Mouse (Mus musculus): ENCODE data around the gene Kncn. TPM values are rescaled to one million over a fixed set of nuclear protein-coding genes. Genes with fewer than 3 reads are reported as not detected.

Gene Kncn
- not detected in 2 replicates for polyA plus RNA-seq (2016; fragmentation: Nextera tagmentation; extraction: Ambion mirVana)

GRCm38 (mm10) chr4:115884022-115884421 lies at the start of gene Kncn:
Kncn (plus strand) TSS chr4:115884400.
- no peak within 1 kb of the TSS for H3K4me3 ChIP-seq
- no peak within 1 kb of the TSS for H3K9ac ChIP-seq
- peaks cover 4% of the 10 kb centered on the region; the same call in 1 of the 2 replicates for H3K27me3 ChIP-seq
- no peaks in the 10 kb centered on the region for H3K36me3 ChIP-seq
- no peak for ATAC-seq (ENCODE audit: low FRiP score)
- H3K4me2 ChIP-seq (replicated peaks): no peak within 1 kb of the TSS
- H3K9me3 ChIP-seq (replicated peaks): no peaks in the 10 kb centered on the region
- peaks cover 31% of the 10 kb centered on the region for H3K4me1 ChIP-seq
- 63% methylated on average over 6 of the region's 6 CpGs for WGBS
- H3K27ac ChIP-seq: no peak within 1 kb of the TSS

- Histone ChIP-seq H3K4me2 (replicated peaks) (no peak overlapping the region), H3K9ac (no peak overlapping the region), H3K9me3 (replicated peaks) (no peaks in the 10 kb centered on the region), H3K4me3 (no peak overlapping the region), H3K27ac (no peak overlapping the region), H3K4me1 (peaks cover 4% of the 10 kb centered on the region; the same call in 1 of the 2 replicates), H3K36me3 (no peaks in the 10 kb centered on the region), H3K27me3 (no peaks in the 10 kb centered on the region)
- ATAC-seq (ENCODE audit: low FRiP score): no peak
- 79% methylated on average over 2 of the region's 2 CpGs for WGBS
Measured at GRCm38 (mm10) chr4:115835576-115835975, 48.6 kb upstream of the Kncn start.

GRCm38 (mm10) chr4:115838196-115838595 lies 46.0 kb upstream of the Kncn start:
- 75% methylated on average over 4 of the region's 4 CpGs for WGBS
- H3K36me3 ChIP-seq: no peaks in the 10 kb centered on the region
- H3K27ac ChIP-seq: no peak overlapping the region
- H3K4me3 ChIP-seq: peak overlapping the region; percentile 57
- H3K9me3 ChIP-seq (replicated peaks): no peaks in the 10 kb centered on the region
- no peak for ATAC-seq (ENCODE audit: low FRiP score)
- H3K4me2 ChIP-seq (replicated peaks): peak overlapping the region; percentile 63
- H3K4me1 ChIP-seq: peaks cover 4% of the 10 kb centered on the region; the same call in 1 of the 2 replicates
- no peaks in the 10 kb centered on the region for H3K27me3 ChIP-seq
- H3K9ac ChIP-seq: no peak overlapping the region

- WGBS: 3% methylated on average over 51 of the region's 51 CpGs
- H3K27me3 ChIP-seq: no peaks in the 10 kb centered on the region
- peak within 1 kb of the TSS; percentile 57 for H3K4me3 ChIP-seq
- no peak within 1 kb of the TSS for H3K27ac ChIP-seq
- H3K36me3 ChIP-seq: no peaks in the 10 kb centered on the region
- peak within 1 kb of the TSS; percentile 63 for H3K4me2 ChIP-seq (replicated peaks)
- H3K9me3 ChIP-seq (replicated peaks): no peaks in the 10 kb centered on the region
- H3K9ac ChIP-seq: peak within 1 kb of the TSS; percentile 60
- peaks cover 4% of the 10 kb centered on the region; the same call in 1 of the 2 replicates for H3K4me1 ChIP-seq
- peak; percentile 96 for ATAC-seq (ENCODE audit: low FRiP score)
Measured at GRCm38 (mm10) chr4:115838696-115839641, 45.2 kb upstream of the Kncn start, which contains the start of gene Mknk1. Mknk1 (plus strand) TSS chr4:115839198.

- H3K4me1 ChIP-seq: peaks cover 4% of the 10 kb centered on the region; the same call in 1 of the 2 replicates
- WGBS: 59% methylated on average over 4 of the region's 4 CpGs
- no peak overlapping the region for H3K4me3 ChIP-seq
- H3K9ac ChIP-seq: no peak overlapping the region
- no peaks in the 10 kb centered on the region for H3K36me3 ChIP-seq
- no peaks in the 10 kb centered on the region for H3K9me3 ChIP-seq (replicated peaks)
- no peak overlapping the region for H3K27ac ChIP-seq
- H3K4me2 ChIP-seq (replicated peaks): peak overlapping the region; percentile 63
- no peaks in the 10 kb centered on the region for H3K27me3 ChIP-seq
- no peak for ATAC-seq (ENCODE audit: low FRiP score)
Measured at GRCm38 (mm10) chr4:115839956-115840355, 44.2 kb upstream of the Kncn start.

GRCm38 (mm10) chr4:115840842-115841241 lies 43.4 kb upstream of the Kncn start:
- H3K27ac ChIP-seq: no peak overlapping the region
- H3K4me1 ChIP-seq: peaks cover 4% of the 10 kb centered on the region; the same call in 1 of the 2 replicates
- ATAC-seq (ENCODE audit: low FRiP score): no peak
- no peak overlapping the region for H3K9ac ChIP-seq
- no peaks in the 10 kb centered on the region for H3K36me3 ChIP-seq
- H3K9me3 ChIP-seq (replicated peaks): no peaks in the 10 kb centered on the region
- H3K4me3 ChIP-seq: no peak overlapping the region
- 90% methylated on average over 4 of the region's 4 CpGs for WGBS
- no peaks in the 10 kb centered on the region for H3K27me3 ChIP-seq
- no peak overlapping the region for H3K4me2 ChIP-seq (replicated peaks)

GRCm38 (mm10) chr4:115846656-115847055 lies 37.5 kb upstream of the Kncn start:
- 58% methylated on average over 2 of the region's 2 CpGs for WGBS
- Histone ChIP-seq H3K4me1 (no peaks in the 10 kb centered on the region), H3K9ac (no peak overlapping the region), H3K4me3 (no peak overlapping the region), H3K4me2 (replicated peaks) (no peak overlapping the region), H3K27ac (no peak overlapping the region), H3K9me3 (replicated peaks) (no peaks in the 10 kb centered on the region), H3K27me3 (no peaks in the 10 kb centered on the region), H3K36me3 (peaks cover 24% of the 10 kb centered on the region)
- no peak for ATAC-seq (ENCODE audit: low FRiP score)

- Histone ChIP-seq H3K27ac (no peak overlapping the region), H3K9ac (no peak overlapping the region), H3K36me3 (peaks cover 27% of the 10 kb centered on the region), H3K4me3 (no peak overlapping the region), H3K4me2 (replicated peaks) (no peak overlapping the region), H3K9me3 (replicated peaks) (no peaks in the 10 kb centered on the region), H3K27me3 (no peaks in the 10 kb centered on the region), H3K4me1 (no peaks in the 10 kb centered on the region)
- no peak for ATAC-seq (ENCODE audit: low FRiP score)
- 68% methylated on average over 5 of the region's 5 CpGs for WGBS
Measured at GRCm38 (mm10) chr4:115847377-115847776, 36.8 kb upstream of the Kncn start.

GRCm38 (mm10) chr4:115848083-115848482 lies 36.1 kb upstream of the Kncn start:
- no peak overlapping the region for H3K27ac ChIP-seq
- no peaks in the 10 kb centered on the region for H3K27me3 ChIP-seq
- H3K4me2 ChIP-seq (replicated peaks): no peak overlapping the region
- H3K36me3 ChIP-seq: peaks cover 27% of the 10 kb centered on the region
- no peaks in the 10 kb centered on the region for H3K9me3 ChIP-seq (replicated peaks)
- H3K9ac ChIP-seq: no peak overlapping the region
- no peaks in the 10 kb centered on the region for H3K4me1 ChIP-seq
- 92% methylated on average over 1 of the region's 1 CpGs for WGBS
- ATAC-seq (ENCODE audit: low FRiP score): no peak
- H3K4me3 ChIP-seq: no peak overlapping the region

- Histone ChIP-seq H3K9ac (no peak overlapping the region), H3K36me3 (peaks cover 27% of the 10 kb centered on the region), H3K4me1 (no peaks in the 10 kb centered on the region), H3K4me3 (no peak overlapping the region), H3K27me3 (no peaks in the 10 kb centered on the region), H3K27ac (no peak overlapping the region), H3K9me3 (replicated peaks) (no peaks in the 10 kb centered on the region), H3K4me2 (replicated peaks) (no peak overlapping the region)
- no peak for ATAC-seq (ENCODE audit: low FRiP score)
- 72% methylated on average over 8 of the region's 8 CpGs for WGBS
Measured at GRCm38 (mm10) chr4:115848990-115849677, 35.1 kb upstream of the Kncn start.

GRCm38 (mm10) chr4:115850111-115850510 lies 34.1 kb upstream of the Kncn start:
- 78% methylated on average over 2 of the region's 2 CpGs for WGBS
- Histone ChIP-seq H3K9ac (no peak overlapping the region), H3K27ac (no peak overlapping the region), H3K27me3 (no peaks in the 10 kb centered on the region), H3K36me3 (peaks cover 27% of the 10 kb centered on the region), H3K9me3 (replicated peaks) (no peaks in the 10 kb centered on the region), H3K4me1 (peaks cover 6% of the 10 kb centered on the region), H3K4me3 (no peak overlapping the region), H3K4me2 (replicated peaks) (no peak overlapping the region)
- no peak for ATAC-seq (ENCODE audit: low FRiP score)

GRCm38 (mm10) chr4:115850631-115851030 lies 33.6 kb upstream of the Kncn start:
- H3K27ac ChIP-seq: no peak overlapping the region
- H3K4me2 ChIP-seq (replicated peaks): no peak overlapping the region
- H3K36me3 ChIP-seq: peaks cover 27% of the 10 kb centered on the region
- no peak overlapping the region for H3K4me3 ChIP-seq
- WGBS: 57% methylated on average over 2 of the region's 2 CpGs
- no peaks in the 10 kb centered on the region for H3K27me3 ChIP-seq
- no peaks in the 10 kb centered on the region for H3K9me3 ChIP-seq (replicated peaks)
- ATAC-seq (ENCODE audit: low FRiP score): no peak
- H3K9ac ChIP-seq: no peak overlapping the region
- H3K4me1 ChIP-seq: peaks cover 11% of the 10 kb centered on the region

All from hindbrain, embryonic 12.5 days (tissue).